Mouse (Mus musculus) stomach, postnatal 0 days (tissue): ENCODE results near the gene Prkca. TPM values are rescaled to one million over a fixed set of nuclear protein-coding genes. Genes with fewer than 3 reads are reported as not detected.

ENCODE experiments used
- ATAC-seq: fragments of 200-750 bp; cut with Nextera tagmentation; 2 replicates; pipeline ENCODE4 v1.8.0; 2017; ENCODE audit not compliant: low FRiP score, low TSS enrichment
- DNase-seq: peaks from one replicate; pipeline ENCODE4 v3.0.0-alpha.2; 2016; ENCODE audit warnings: low spot score
- H3K27ac ChIP-seq: fragments of 300-500 bp; sonication (generic); replicated peaks from 2 replicates; pipeline ENCODE4 v1.5.1; 2014; ENCODE audit warnings: mild to moderate bottlenecking, control low read depth
- H3K27me3 ChIP-seq: fragments of 300-500 bp; sonication (generic); 2 replicates; pipeline ENCODE4 v1.6.1; 2014; ENCODE audit warnings: low read length; ENCODE audit not compliant: control insufficient read depth, insufficient read depth
- H3K36me3 ChIP-seq: fragments of 300-500 bp; sonication (generic); 2 replicates; pipeline ENCODE4 v1.6.1; 2014; ENCODE audit warnings: low read length, mixed read lengths; ENCODE audit not compliant: control insufficient read depth, insufficient read depth
- H3K4me1 ChIP-seq: fragments of 300-500 bp; sonication (generic); replicated peaks from 2 replicates; pipeline ENCODE4 v1.6.1; 2014; ENCODE audit warnings: antibody characterized with exemption; ENCODE audit not compliant: control insufficient read depth, insufficient read depth
- H3K4me2 ChIP-seq: fragments of 300-500 bp; sonication (generic); replicated peaks from 2 replicates; pipeline ENCODE4 v1.6.1; 2014; ENCODE audit warnings: low read depth, mild to moderate bottlenecking, control low read depth, moderate library complexity
- H3K4me3 ChIP-seq: fragments of 300-500 bp; sonication (generic); 2 replicates; pipeline ENCODE4 v1.5.1; 2014; ENCODE audit warnings: low read depth, low read length, control low read depth
- H3K9ac ChIP-seq: fragments of 300-500 bp; sonication (generic); 2 replicates; pipeline ENCODE4 v1.6.1; 2014; ENCODE audit warnings: mild to moderate bottlenecking, low read length, control low read depth, mixed read lengths
- H3K9me3 ChIP-seq: fragments of 300-500 bp; sonication (generic); 2 replicates; pipeline ENCODE4 v1.6.1; 2016; ENCODE audit warnings: low read length; ENCODE audit not compliant: control insufficient read depth
- CTCF ChIP-seq: IDR thresholded peaks from 2 replicates; pipeline ENCODE4 v1.5.1; 2016; ENCODE audit warnings: antibody characterized with exemption, low read depth, mild to moderate bottlenecking, moderate library complexity
- EP300 ChIP-seq: optimal IDR thresholded peaks from 2 replicates; pipeline ENCODE3; 2016; ENCODE audit warnings: antibody characterized with exemption
- WGBS: fragments of 180-500 bp; shearing (Covaris S2); extraction: QIAGEN DNeasy Blood & Tissue Kit; methylation state at CpG from one replicate; pipeline ENCODE4 v1.1.7; 2014; 5-methylcytosine and 5-hydroxymethylcytosine counted together
- polyA plus RNA-seq: library from polyadenylated mRNA; unstranded; fragments of >200 nt; fragmentation: Nextera tagmentation; extraction: Ambion mirVana; gene quantifications from 2 replicates; pipeline ENCODE4 v1.2.1, GENCODE M21; 2015

Gene Prkca
- polyA plus RNA-seq, 1 experiment from 2014 or later: 3.7 TPM

DNA sequence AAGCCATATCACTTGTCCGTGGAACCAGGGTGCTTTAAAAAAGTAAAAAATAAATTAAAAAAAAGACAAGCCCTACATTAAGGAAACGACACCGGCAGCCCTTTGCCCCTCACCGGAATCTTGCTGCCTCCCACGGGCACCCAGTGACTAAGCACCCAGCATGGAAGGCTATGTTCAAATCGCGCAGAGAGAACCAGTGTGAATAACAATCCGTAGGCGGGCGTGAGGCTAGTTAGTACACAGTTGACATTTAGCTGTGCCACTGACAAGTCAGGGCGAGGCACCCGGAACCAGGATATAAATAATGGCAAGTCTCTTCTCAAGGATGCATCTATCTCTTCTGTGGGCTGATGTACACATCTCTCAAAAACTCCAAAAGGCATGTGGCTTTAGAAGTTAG lies 304.7 kb downstream of the Prkca start:
- Histone ChIP-seq H3K27ac (no peak overlapping the region), H3K4me2 (no peak overlapping the region), H3K4me1 (no peaks in the 10 kb centered on the region), H3K4me3 (no peak overlapping the region), H3K36me3 (no peaks in the 10 kb centered on the region), H3K9ac (no peak overlapping the region), H3K9me3 (no peaks in the 10 kb centered on the region), H3K27me3 (no peaks in the 10 kb centered on the region)
- ATAC-seq (no peak), DNase-seq (no peak)
- TF ChIP-seq EP300: no peak
- no peak for TF ChIP-seq CTCF
- 83% methylated on average over 12 of the region's 12 CpGs for WGBS

DNA sequence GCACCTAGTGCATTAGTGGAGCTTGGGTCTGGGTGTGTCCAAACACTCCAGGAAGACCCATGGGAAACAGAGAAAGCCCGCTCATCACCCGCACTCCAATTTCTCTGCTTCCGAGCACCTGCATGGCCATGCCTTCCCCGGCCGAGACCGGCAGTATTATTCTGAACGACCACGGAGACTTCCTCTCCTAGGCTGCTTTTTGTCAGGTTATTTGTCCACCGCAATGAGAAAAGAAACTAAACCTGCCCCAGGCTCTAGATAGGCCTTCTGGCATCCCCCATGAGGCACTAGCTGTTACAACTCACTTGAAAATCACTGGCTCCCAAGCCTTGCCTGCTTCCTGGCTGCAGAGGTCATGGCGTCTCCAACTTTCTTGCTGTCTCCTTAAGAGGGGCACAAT lies 307.4 kb downstream of the Prkca start:
- ATAC-seq (no peak), DNase-seq (no peak)
- no peaks in the 10 kb centered on the region for H3K27me3 ChIP-seq
- no peak overlapping the region for H3K9ac ChIP-seq
- 89% methylated on average over 10 of the region's 10 CpGs for WGBS
- H3K4me2 ChIP-seq: no peak overlapping the region
- TF ChIP-seq EP300 (no peak), CTCF (no peak)
- no peak overlapping the region for H3K27ac ChIP-seq
- H3K36me3 ChIP-seq: no peaks in the 10 kb centered on the region
- H3K4me1 ChIP-seq: no peaks in the 10 kb centered on the region
- no peak overlapping the region for H3K4me3 ChIP-seq
- no peaks in the 10 kb centered on the region for H3K9me3 ChIP-seq

DNA sequence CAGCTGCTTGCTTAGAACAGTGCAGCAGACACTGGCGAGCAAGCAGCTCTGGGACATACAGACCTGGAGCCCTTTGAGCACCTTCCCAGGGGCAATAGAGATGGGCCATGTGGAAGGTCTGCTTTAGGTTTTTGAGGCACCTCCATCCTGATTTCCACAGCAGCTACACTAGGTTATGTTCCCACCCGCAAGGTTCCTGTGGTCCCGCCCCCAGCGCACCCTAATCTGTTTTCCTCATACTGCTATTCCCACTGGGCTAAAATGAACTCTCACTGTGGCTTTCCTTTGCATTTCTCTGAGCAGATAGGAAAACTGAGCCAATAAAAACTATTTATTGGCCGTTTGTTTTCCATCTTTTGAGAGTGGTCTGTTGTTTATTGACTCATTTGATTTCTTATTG lies 308.0 kb downstream of the Prkca start:
- Histone ChIP-seq H3K4me3 (no peak overlapping the region), H3K9me3 (no peaks in the 10 kb centered on the region), H3K4me2 (no peak overlapping the region), H3K36me3 (no peaks in the 10 kb centered on the region), H3K4me1 (no peaks in the 10 kb centered on the region), H3K27ac (no peak overlapping the region), H3K27me3 (no peaks in the 10 kb centered on the region), H3K9ac (no peak overlapping the region)
- no peak for TF ChIP-seq EP300
- 80% methylated on average over 5 of the region's 5 CpGs for WGBS
- ATAC-seq: no peak
- no peak for DNase-seq

DNA sequence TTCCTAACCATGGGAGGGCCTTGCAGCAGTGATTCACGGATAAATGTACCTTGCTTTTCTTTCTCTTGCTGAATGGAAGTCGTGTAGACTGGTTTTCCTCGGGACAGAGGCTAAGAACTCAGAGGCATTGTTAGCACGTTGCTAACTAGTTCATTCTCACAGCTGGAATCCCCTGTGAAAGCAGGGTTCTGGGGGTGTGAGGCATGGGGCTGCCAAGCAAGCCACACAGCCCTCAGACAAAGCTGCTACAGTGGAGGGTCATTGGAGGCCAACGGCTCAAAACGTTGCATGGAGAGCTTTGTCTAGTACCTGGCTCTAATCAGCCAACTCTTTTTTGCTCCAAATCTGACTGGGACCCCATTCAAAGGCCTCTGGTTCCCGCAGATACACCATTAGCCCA lies 309.4 kb downstream of the Prkca start:
- DNase-seq: no peak
- Histone ChIP-seq H3K4me1 (no peaks in the 10 kb centered on the region), H3K4me3 (no peak overlapping the region), H3K27me3 (no peaks in the 10 kb centered on the region), H3K36me3 (no peaks in the 10 kb centered on the region), H3K4me2 (no peak overlapping the region), H3K27ac (0 out of 2 replicates have a peak overlapping the region, but pooled peaks have one; percentile 8), H3K9ac (no peak overlapping the region), H3K9me3 (no peaks in the 10 kb centered on the region)
- no peak for ATAC-seq
- TF ChIP-seq CTCF: no peak
- 54% methylated on average over 7 of the region's 7 CpGs for WGBS

DNA sequence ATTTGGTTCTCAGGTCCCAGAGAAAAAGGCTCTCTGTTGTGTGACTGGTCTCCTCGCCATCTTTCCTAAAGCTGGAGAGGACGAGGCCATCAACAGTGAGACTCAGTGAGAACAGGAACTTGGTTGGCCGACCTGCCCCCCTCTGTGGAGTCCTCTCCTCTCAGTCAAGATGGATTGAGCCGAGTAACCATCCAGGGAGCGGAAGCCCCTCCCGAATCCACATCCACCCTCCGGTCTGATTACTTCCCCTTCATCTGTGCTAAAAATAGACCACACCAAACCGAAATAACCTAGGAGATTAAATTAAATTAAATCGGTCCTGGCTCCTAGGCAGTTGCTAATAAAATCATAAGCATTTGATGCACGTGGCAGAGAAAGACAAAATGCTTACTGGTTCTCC lies 311.2 kb downstream of the Prkca start:
- Histone ChIP-seq H3K4me1 (no peaks in the 10 kb centered on the region), H3K9ac (no peak overlapping the region), H3K9me3 (no peaks in the 10 kb centered on the region), H3K36me3 (no peaks in the 10 kb centered on the region), H3K4me2 (no peak overlapping the region), H3K27ac (no peak overlapping the region), H3K27me3 (no peaks in the 10 kb centered on the region), H3K4me3 (no peak overlapping the region)
- no peak for TF ChIP-seq CTCF
- WGBS: 53% methylated on average over 10 of the region's 10 CpGs
- DNase-seq (no peak), ATAC-seq (no peak)

DNA sequence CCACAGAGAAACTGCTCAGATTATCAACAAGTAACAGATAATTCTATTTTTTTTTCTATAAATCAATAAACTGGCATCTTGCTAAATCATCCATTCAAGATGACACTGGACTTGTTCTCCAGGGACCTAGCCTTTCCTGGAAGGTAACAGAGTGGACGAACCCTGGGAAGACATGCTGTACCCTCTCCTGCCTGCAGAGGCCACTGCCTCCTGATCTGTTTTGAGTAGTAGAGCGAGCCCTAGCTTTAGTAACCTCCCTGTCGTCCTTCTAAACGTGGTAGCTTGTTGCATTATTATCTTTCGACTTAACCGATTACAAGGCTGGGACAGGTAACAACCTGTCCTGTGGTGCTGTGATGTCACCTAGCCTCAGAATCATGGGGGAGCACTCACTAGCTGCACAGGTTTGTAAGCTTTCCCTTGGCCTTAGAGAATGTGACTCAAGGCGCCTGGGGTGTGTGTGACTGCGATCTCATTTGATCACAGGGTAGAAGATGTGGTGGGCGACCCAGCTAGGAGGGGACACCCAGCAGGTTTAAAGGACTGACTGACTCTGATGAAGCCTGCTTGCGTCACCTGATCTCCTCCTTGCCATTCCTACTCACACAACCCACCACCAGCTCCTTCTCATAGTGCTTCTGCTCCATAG lies 312.6 kb downstream of the Prkca start:
- peak; percentile 79 for ATAC-seq
- WGBS: 49% methylated on average over 10 of the region's 10 CpGs

More for the DNA sequence above, 312.6 kb downstream of the Prkca start:
- TF ChIP-seq EP300 (no peak), CTCF (peak; percentile 92)
- DNase-seq: peak; percentile 62
- Histone ChIP-seq H3K27me3 (no peaks in the 10 kb centered on the region), H3K9ac (no peak overlapping the region), H3K36me3 (no peaks in the 10 kb centered on the region), H3K9me3 (no peaks in the 10 kb centered on the region), H3K4me1 (no peaks in the 10 kb centered on the region), H3K27ac (no peak overlapping the region), H3K4me2 (no peak overlapping the region), H3K4me3 (no peak overlapping the region)
